Mouse (Mus musculus): Measurements from ENCODE around the gene Slc30a5.

DNA sequence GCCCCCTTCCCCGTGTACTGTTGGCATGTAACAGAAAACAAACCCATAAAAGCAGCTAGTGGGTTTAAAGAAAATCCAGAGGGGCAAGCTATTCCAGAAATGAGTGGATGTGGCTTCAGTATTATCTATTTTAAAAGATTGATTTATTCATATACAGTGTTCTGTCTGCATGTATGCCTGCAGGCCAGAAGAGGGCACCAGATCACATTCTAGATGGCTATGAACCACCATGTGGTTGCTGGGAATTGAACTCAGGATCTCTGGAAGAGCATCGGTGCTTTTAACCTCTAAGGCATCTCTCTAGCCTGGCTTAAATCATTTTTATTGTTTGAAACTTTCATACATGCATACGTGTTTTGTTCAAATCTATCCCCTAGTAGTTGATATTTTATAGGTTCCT, 19.9 kb upstream of the Slc30a5 start:
- TF ChIP-seq CTCF (IDR thresholded peaks at IDR 0.05; ENCODE audit: control insufficient read depth, insufficient read depth, low read length) (0 out of 2 replicates have a peak, but pooled peaks have one; percentile 3), POLR2A (IDR thresholded peaks at IDR 0.05; ENCODE audit: borderline replicate concordance, control insufficient read depth, low read depth, low read length) (no peak)
